Mouse (Mus musculus): ENCODE results near the gene Mast1. TPM values are rescaled to one million over a fixed set of nuclear protein-coding genes. Genes with fewer than 3 reads are reported as not detected.
"Not testable (repeated sequence)": the region's sequence is repeated elsewhere in the genome, so short reads cannot be mapped to it uniquely, and the experiment has no call there.

The Mast1 gene
- polyA plus RNA-seq, 1 experiment from 2014 or later = 3.2 TPM

DNA sequence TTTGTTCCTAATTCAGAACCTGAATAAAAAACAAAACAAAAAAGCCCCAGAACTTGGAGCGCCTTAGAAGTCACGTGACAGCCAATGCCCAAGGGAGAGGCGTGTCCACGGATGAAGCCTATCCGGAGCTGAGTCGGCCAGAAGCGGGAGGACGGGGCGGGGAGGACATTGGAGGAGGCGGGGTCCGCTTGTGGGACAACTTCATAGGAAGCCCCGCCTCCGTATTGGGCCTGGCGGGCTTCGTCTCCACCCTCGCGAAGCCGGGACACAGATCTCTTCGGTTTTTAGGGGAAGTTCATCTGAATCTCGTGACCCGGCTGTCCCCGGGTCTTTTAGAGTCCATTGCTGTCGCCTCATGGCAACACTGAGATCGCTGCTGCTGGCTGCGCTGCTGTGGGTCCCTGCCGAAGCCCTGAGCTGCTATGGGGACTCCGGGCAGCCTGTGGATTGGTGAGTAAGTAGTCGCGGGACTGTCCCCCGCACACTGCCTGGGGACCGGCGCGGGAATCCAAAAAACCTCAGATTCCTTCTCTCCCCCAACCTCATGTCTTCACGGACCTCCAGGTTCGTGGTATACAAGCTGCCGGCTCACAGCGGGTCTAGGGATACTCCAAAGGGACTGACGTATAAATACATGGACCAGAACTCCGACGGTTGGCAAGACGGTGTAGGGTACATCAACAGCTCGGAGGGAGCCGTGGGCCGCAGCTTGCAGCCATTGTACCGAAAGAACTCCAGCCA, 28.6 kb downstream of the Mast1 start, which contains the start of gene Dnase2a:
TSS of gene Dnase2a (plus strand) at position 140 of the 741 bp plus-strand sequence.
- Histone ChIP-seq H3K4me1 (peaks cover 28% of the 10 kb centered on the region), H3K4me3 (peak within 1 kb of the TSS; percentile 65), H3K9me3 (replicated peaks) (no peaks in the 10 kb centered on the region), H3K27ac (replicated peaks) (peak within 1 kb of the TSS; percentile 83), H3K27me3 (ENCODE audit: low read depth, poor library complexity, severe bottlenecking) (peaks cover 70% of the 10 kb centered on the region), H3K36me3 (peaks cover 12% of the 10 kb centered on the region)
- 1% methylated on average over 45 of the region's 45 CpGs for WGBS
- peak; percentile 96 for DNase-seq (ENCODE audit: low spot score)

GRCm38 (mm10) chr8:84907979-84908378, 29.2 kb downstream of the Mast1 start:
- Histone ChIP-seq H3K4me1 (peaks cover 28% of the 10 kb centered on the region), H3K27ac (replicated peaks) (peak overlapping the region; percentile 69), H3K36me3 (peaks cover 12% of the 10 kb centered on the region), H3K4me3 (peak overlapping the region; percentile 65), H3K27me3 (ENCODE audit: low read depth, poor library complexity, severe bottlenecking) (peaks cover 68% of the 10 kb centered on the region)
- peak; percentile 29 for DNase-seq (ENCODE audit: low spot score)
- H3K9me3 ChIP-seq (replicated peaks) = not testable (repeated sequence)
- 32% methylated on average over 7 of the region's 7 CpGs for WGBS

- H3K9me3 ChIP-seq (replicated peaks) = no peaks in the 10 kb centered on the region
- H3K36me3 ChIP-seq = peaks cover 12% of the 10 kb centered on the region
- no peak for DNase-seq (ENCODE audit: low spot score)
- H3K27me3 ChIP-seq (ENCODE audit: low read depth, poor library complexity, severe bottlenecking) = peaks cover 68% of the 10 kb centered on the region
- H3K27ac ChIP-seq (replicated peaks) = no peak overlapping the region
- H3K4me1 ChIP-seq = peaks cover 28% of the 10 kb centered on the region
- H3K4me3 ChIP-seq = no peak overlapping the region
- 85% methylated on average over 8 of the region's 8 CpGs for WGBS
These were observed 29.7 kb downstream of the Mast1 start for GRCm38 (mm10) chr8:84907493-84907892.

- peaks cover 68% of the 10 kb centered on the region for H3K27me3 ChIP-seq (ENCODE audit: low read depth, poor library complexity, severe bottlenecking)
These were observed 30.1 kb downstream of the Mast1 start for GRCm38 (mm10) chr8:84907037-84907436.

DNA sequence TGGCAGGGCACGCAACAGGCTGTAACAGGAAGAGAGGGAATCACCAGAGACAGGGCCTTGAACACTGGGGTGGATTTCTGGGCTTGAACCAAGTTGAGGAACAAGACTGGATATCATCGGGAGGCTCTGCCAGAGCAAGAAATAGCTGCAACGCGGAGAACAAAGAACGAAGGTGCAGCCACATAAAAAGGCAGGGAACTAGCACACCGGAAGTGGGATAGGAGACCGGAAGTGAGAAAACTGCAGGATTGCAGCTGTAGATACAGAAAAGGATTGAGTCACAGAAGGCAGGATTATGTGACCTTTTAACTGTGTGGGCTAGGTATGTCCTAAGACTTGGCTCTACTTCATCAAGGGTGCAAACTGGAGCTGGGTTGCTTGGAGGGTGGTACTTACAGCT, 32.8 kb downstream of the Mast1 start:
- Histone ChIP-seq H3K27ac (replicated peaks) (no peak overlapping the region), H3K9me3 (replicated peaks) (no peaks in the 10 kb centered on the region), H3K4me3 (no peak overlapping the region), H3K36me3 (no peaks in the 10 kb centered on the region), H3K27me3 (ENCODE audit: low read depth, poor library complexity, severe bottlenecking) (peaks cover 66% of the 10 kb centered on the region), H3K4me1 (peaks cover 24% of the 10 kb centered on the region)
- 91% methylated on average over 7 of the region's 7 CpGs for WGBS
- DNase-seq (ENCODE audit: low spot score) = no peak

More at GRCm38 (mm10) chr8:84907037-84907436, 30.1 kb downstream of the Mast1 start:
- H3K9me3 ChIP-seq (replicated peaks) = no peaks in the 10 kb centered on the region
- H3K36me3 ChIP-seq = peaks cover 10% of the 10 kb centered on the region
- no peak overlapping the region for H3K4me3 ChIP-seq
- H3K4me1 ChIP-seq = peaks cover 26% of the 10 kb centered on the region
- WGBS = 92% methylated on average over 9 of the region's 9 CpGs
- no peak overlapping the region for H3K27ac ChIP-seq (replicated peaks)
- DNase-seq (ENCODE audit: low spot score) = no peak

GRCm38 (mm10) chr8:84902920-84903661, 34.1 kb downstream of the Mast1 start:
- peak overlapping the region; percentile 87 for H3K27ac ChIP-seq (replicated peaks)
- peak overlapping the region; percentile 76 for H3K4me3 ChIP-seq
- no peaks in the 10 kb centered on the region for H3K9me3 ChIP-seq (replicated peaks)
- DNase-seq (ENCODE audit: low spot score) = peak; percentile 91
- H3K4me1 ChIP-seq = peaks cover 15% of the 10 kb centered on the region
- peaks cover 63% of the 10 kb centered on the region for H3K27me3 ChIP-seq (ENCODE audit: low read depth, poor library complexity, severe bottlenecking)
- WGBS = under 1% methylated on average over 68 of the region's 68 CpGs
- no peaks in the 10 kb centered on the region for H3K36me3 ChIP-seq

DNA sequence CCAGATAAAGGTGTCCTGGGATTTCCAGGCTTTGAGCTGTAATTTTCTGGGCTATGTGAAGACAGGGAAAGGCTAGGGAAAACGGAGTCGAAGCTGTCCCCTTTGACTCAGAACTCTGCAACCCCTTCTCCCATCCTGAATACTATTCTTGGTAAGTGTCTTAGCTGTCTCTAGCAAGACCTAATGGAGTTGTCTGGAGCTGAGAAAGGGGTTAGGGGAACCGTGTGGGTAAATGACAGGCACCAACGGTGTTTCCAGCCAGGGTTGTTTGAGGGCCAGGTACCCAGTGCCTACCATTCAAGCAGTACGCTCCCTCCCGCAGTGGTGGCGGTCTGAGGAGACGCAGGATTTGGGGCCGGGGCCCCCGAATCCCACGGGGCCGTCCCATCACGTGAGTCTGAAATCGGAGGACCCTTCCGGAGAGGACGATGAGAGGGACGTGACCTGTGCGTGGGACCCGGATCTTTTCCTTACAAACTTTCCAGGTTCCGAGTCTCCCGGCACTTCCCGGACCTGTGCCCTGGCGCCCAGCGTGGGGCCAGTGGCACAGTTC, 34.7 kb downstream of the Mast1 start:
- H3K27me3 ChIP-seq (ENCODE audit: low read depth, poor library complexity, severe bottlenecking) = peaks cover 63% of the 10 kb centered on the region

DNA sequence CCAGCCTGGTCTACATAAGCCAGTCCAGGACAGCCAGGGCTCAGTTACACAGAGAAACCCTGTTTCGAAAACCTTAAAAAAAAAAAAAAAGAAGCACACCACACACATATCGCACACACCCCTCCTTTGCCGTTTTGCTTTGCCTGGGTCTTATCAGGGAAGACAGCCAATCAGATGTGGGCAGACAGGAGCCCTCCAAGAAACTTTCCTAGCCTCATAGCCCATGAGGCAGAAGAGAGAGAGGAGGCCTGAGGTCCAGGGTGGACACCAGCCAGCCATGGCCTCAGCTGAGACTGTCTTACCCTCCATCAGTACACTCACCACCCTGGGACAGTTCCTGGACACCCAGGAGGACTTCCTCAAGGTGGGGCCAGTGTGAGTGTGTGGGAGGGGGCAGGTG, 35.4 kb downstream of the Mast1 start, which contains the start of gene Klf1:
TSS of gene Klf1 (plus strand) at position 177 of the 400 bp plus-strand sequence.
- no peaks in the 10 kb centered on the region for H3K9me3 ChIP-seq (replicated peaks)
- H3K27ac ChIP-seq (replicated peaks) = peak within 1 kb of the TSS; percentile 87
- H3K36me3 ChIP-seq = no peaks in the 10 kb centered on the region
- WGBS = 85% methylated on average over 3 of the region's 3 CpGs
- H3K4me3 ChIP-seq = peak within 1 kb of the TSS; percentile 76
- peaks cover 63% of the 10 kb centered on the region for H3K27me3 ChIP-seq (ENCODE audit: low read depth, poor library complexity, severe bottlenecking)
- peaks cover 15% of the 10 kb centered on the region for H3K4me1 ChIP-seq
- no peak for DNase-seq (ENCODE audit: low spot score)

More for the DNA sequence above, 34.7 kb downstream of the Mast1 start:
- Histone ChIP-seq H3K4me1 (peaks cover 15% of the 10 kb centered on the region), H3K36me3 (no peaks in the 10 kb centered on the region), H3K27ac (replicated peaks) (peak overlapping the region; percentile 87), H3K9me3 (replicated peaks) (no peaks in the 10 kb centered on the region), H3K4me3 (peak overlapping the region; percentile 76)
- DNase-seq (ENCODE audit: low spot score) = no peak
- WGBS = 3% methylated on average over 24 of the region's 24 CpGs

DNA sequence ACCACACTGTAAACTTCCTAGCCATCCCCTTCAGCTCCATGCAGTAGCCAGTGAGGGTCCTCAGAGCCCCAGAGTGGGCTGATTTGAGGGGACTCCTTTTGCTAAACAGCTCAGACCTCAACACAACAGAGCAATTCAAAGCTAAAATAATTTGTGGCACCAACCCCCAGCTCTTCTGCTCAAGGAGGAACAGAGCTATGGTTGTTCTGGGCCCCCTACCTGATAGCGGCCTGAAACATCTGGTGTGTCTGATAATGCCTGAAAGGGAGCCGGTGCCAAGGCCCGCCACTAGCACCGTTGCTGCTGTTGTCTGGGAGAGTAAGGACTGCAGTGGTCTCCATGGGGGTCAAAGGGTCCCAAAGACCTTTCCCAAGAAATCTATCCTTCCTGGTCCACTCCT, 36.1 kb downstream of the Mast1 start:
- H3K9me3 ChIP-seq (replicated peaks) = no peaks in the 10 kb centered on the region
- no peaks in the 10 kb centered on the region for H3K36me3 ChIP-seq
- no peak overlapping the region for H3K4me3 ChIP-seq
- H3K4me1 ChIP-seq = peaks cover 15% of the 10 kb centered on the region
- WGBS = 70% methylated on average over 4 of the region's 4 CpGs
- H3K27me3 ChIP-seq (ENCODE audit: low read depth, poor library complexity, severe bottlenecking) = peaks cover 68% of the 10 kb centered on the region
- DNase-seq (ENCODE audit: low spot score) = no peak
- no peak overlapping the region for H3K27ac ChIP-seq (replicated peaks)

GRCm38 (mm10) chr8:84895963-84896362, 41.2 kb downstream of the Mast1 start:
- H3K9me3 ChIP-seq (replicated peaks) = no peaks in the 10 kb centered on the region
- no peak overlapping the region for H3K4me3 ChIP-seq
- WGBS = 86% methylated on average over 5 of the region's 5 CpGs
- peaks cover 28% of the 10 kb centered on the region for H3K27me3 ChIP-seq (ENCODE audit: low read depth, poor library complexity, severe bottlenecking)
- peaks cover 12% of the 10 kb centered on the region for H3K36me3 ChIP-seq
- DNase-seq (ENCODE audit: low spot score) = no peak
- no peak overlapping the region for H3K27ac ChIP-seq (replicated peaks)
- peaks cover 26% of the 10 kb centered on the region for H3K4me1 ChIP-seq

- Histone ChIP-seq H3K27ac (replicated peaks) (peak within 1 kb of the TSS; percentile 82), H3K4me3 (peak within 1 kb of the TSS; percentile 76), H3K4me1 (peaks cover 26% of the 10 kb centered on the region), H3K9me3 (replicated peaks) (no peaks in the 10 kb centered on the region), H3K27me3 (ENCODE audit: low read depth, poor library complexity, severe bottlenecking) (peaks cover 9% of the 10 kb centered on the region; the same call in 1 of the 2 replicates), H3K36me3 (peaks cover 30% of the 10 kb centered on the region)
- WGBS = under 1% methylated on average over 11 of the region's 11 CpGs
- peak; percentile 88 for DNase-seq (ENCODE audit: low spot score)
These were observed 43.4 kb downstream of the Mast1 start, which contains the start of gene Gcdh for GRCm38 (mm10) chr8:84893709-84894134. Gcdh (minus strand) TSS chr8:84893921.

DNA sequence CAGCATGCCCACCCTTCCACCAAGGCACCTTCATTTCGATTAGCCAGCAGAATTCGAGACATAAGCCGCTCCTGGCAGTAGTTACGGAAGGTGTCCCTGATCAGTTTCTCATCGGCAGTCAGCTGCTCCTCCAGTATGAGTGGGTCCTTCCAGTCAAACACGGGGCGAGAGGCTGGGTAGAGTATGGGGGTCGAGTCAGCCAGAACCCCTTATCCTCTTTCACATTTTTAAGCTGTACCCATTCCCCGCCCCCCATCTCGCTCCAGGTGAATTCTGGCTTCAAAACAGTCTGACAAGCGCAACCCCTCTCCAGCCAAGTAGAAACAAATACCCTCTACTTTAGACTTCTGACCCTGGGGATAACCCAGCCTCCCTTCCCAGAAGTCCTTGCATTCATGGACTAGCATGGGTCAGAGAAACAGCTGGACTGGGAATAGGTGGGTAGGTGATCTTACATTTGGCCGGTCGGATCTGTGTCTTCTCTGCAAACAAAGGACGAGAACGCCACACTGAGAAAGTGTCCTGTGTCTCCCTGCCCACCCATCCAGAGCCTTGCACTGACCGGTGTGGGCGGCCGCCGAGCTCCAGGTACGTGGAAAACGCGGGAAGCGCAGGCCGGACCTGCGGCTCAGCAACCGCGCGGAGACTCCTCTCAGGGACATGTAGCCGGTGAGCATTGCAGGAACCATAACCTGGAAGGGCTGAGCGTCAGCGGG, 44.0 kb downstream of the Mast1 start:
- 14% methylated on average over 31 of the region's 31 CpGs for WGBS
- Histone ChIP-seq H3K4me3 (peak overlapping the region; percentile 76), H3K9me3 (replicated peaks) (no peaks in the 10 kb centered on the region), H3K4me1 (peaks cover 26% of the 10 kb centered on the region), H3K27me3 (ENCODE audit: low read depth, poor library complexity, severe bottlenecking) (peaks cover 9% of the 10 kb centered on the region; the same call in 1 of the 2 replicates), H3K27ac (replicated peaks) (peak overlapping the region; percentile 82), H3K36me3 (peaks cover 36% of the 10 kb centered on the region)
- DNase-seq (ENCODE audit: low spot score) = no peak

All from midbrain, embryonic 10.5 days (tissue).